Mouse (Mus musculus) erythroblast, embryonic 14.5 days (primary cell): ENCODE measurements at regions not wholly inside any gene's neighbourhood (a gene's known extent, or its start where the extent isn't known, plus 50 kb on each side); places are given as distances from the start of the nearest gene placed in this dataset.
A peak's percentile ranks its signal among the peaks of the same experiment; 100 is the strongest.

Source experiments
- H3K27me3 ChIP-seq: 2 replicates; pipeline ENCODE4 v1.6.1; 2012; ENCODE audit warnings: inconsistent platforms; ENCODE audit not compliant: control insufficient read depth
- H3K36me3 ChIP-seq: 2 replicates; pipeline ENCODE4 v1.6.1; 2012; ENCODE audit warnings: mild to moderate bottlenecking, inconsistent platforms; ENCODE audit not compliant: control insufficient read depth
- H3K4me1 ChIP-seq: 2 replicates; pipeline ENCODE4 v1.6.1; 2012; ENCODE audit warnings: inconsistent platforms; ENCODE audit not compliant: control insufficient read depth
- H3K4me3 ChIP-seq: replicated peaks from 2 replicates; pipeline ENCODE3; 2012; ENCODE audit warnings: moderate library complexity, mild to moderate bottlenecking, inconsistent platforms
- H3K9me3 ChIP-seq: 2 replicates; pipeline ENCODE4 v1.6.1; 2012; ENCODE audit warnings: low read length, inconsistent platforms, mixed read lengths; ENCODE audit not compliant: control insufficient read depth
- GATA1 ChIP-seq: IDR thresholded peaks from 2 replicates; pipeline ENCODE4 v1.6.1; 2012; ENCODE audit warnings: low read length, inconsistent platforms, mixed read lengths
- TAL1 ChIP-seq: IDR thresholded peaks from 3 replicates; pipeline ENCODE4 v1.6.1; 2012; ENCODE audit warnings: low read length, inconsistent platforms, mixed read lengths

GRCm38 (mm10) chr13:99121096-99121495 lies 63.5 kb upstream of the Zfp366 start:
- H3K9me3 ChIP-seq = no peaks in the 10 kb centered on the region
- no peak overlapping the region for H3K4me3 ChIP-seq
- H3K27me3 ChIP-seq = 0 out of 2 replicates have a peak, but pooled peaks cover 3% of the 10 kb centered on the region
- TF ChIP-seq GATA1 = no peak
- no peak for TF ChIP-seq TAL1
- peaks cover 27% of the 10 kb centered on the region for H3K4me1 ChIP-seq
- no peaks in the 10 kb centered on the region for H3K36me3 ChIP-seq

GRCm38 (mm10) chr13:99119941-99120340 lies 64.7 kb upstream of the Zfp366 start:
- Histone ChIP-seq H3K27me3 (0 out of 2 replicates have a peak, but pooled peaks cover 3% of the 10 kb centered on the region), H3K4me1 (peaks cover 29% of the 10 kb centered on the region), H3K9me3 (no peaks in the 10 kb centered on the region), H3K4me3 (no peak overlapping the region), H3K36me3 (no peaks in the 10 kb centered on the region)
- TF ChIP-seq TAL1 (no peak), GATA1 (no peak)

GRCm38 (mm10) chr13:99118901-99119300 lies 65.7 kb upstream of the Zfp366 start:
- no peak for TF ChIP-seq TAL1
- TF ChIP-seq GATA1 = no peak
- H3K4me3 ChIP-seq = no peak overlapping the region
- H3K9me3 ChIP-seq = no peaks in the 10 kb centered on the region
- H3K36me3 ChIP-seq = no peaks in the 10 kb centered on the region
- H3K27me3 ChIP-seq = no peaks in the 10 kb centered on the region
- peaks cover 21% of the 10 kb centered on the region for H3K4me1 ChIP-seq

GRCm38 (mm10) chr13:99115541-99115940 lies 69.1 kb upstream of the Zfp366 start:
- H3K36me3 ChIP-seq = no peaks in the 10 kb centered on the region
- H3K4me3 ChIP-seq = no peak overlapping the region
- no peaks in the 10 kb centered on the region for H3K9me3 ChIP-seq
- no peaks in the 10 kb centered on the region for H3K27me3 ChIP-seq
- TF ChIP-seq TAL1 = no peak
- TF ChIP-seq GATA1 = no peak
- peaks cover 38% of the 10 kb centered on the region for H3K4me1 ChIP-seq

- Histone ChIP-seq H3K4me1 (peaks cover 48% of the 10 kb centered on the region), H3K4me3 (no peak overlapping the region), H3K9me3 (no peaks in the 10 kb centered on the region), H3K27me3 (no peaks in the 10 kb centered on the region), H3K36me3 (no peaks in the 10 kb centered on the region)
- TF ChIP-seq GATA1 (no peak), TAL1 (no peak)
Measured at GRCm38 (mm10) chr13:99114565-99114964, 70.1 kb upstream of the Zfp366 start.

- Histone ChIP-seq H3K9me3 (no peaks in the 10 kb centered on the region), H3K36me3 (no peaks in the 10 kb centered on the region; the same call in 1 of the 2 replicates), H3K4me3 (no peak overlapping the region), H3K27me3 (no peaks in the 10 kb centered on the region), H3K4me1 (peaks cover 73% of the 10 kb centered on the region)
- TF ChIP-seq GATA1 (peak; percentile 95), TAL1 (no peak)
Measured at GRCm38 (mm10) chr13:99111736-99112386, 72.8 kb upstream of the Zfp366 start.

GRCm38 (mm10) chr13:99107983-99108382 lies 76.6 kb upstream of the Zfp366 start:
- Histone ChIP-seq H3K4me3 (peak overlapping the region; percentile 56), H3K9me3 (no peaks in the 10 kb centered on the region), H3K4me1 (peaks cover 87% of the 10 kb centered on the region), H3K27me3 (no peaks in the 10 kb centered on the region), H3K36me3 (no peaks in the 10 kb centered on the region; the same call in 1 of the 2 replicates)
- peak; percentile 98 for TF ChIP-seq GATA1
- peak; percentile 91 for TF ChIP-seq TAL1

GRCm38 (mm10) chr13:99102089-99102681 lies 82.4 kb upstream of the Zfp366 start:
- Histone ChIP-seq H3K9me3 (no peaks in the 10 kb centered on the region), H3K36me3 (no peaks in the 10 kb centered on the region; the same call in 1 of the 2 replicates), H3K4me3 (no peak overlapping the region), H3K4me1 (peaks cover 77% of the 10 kb centered on the region), H3K27me3 (peaks cover 7% of the 10 kb centered on the region)
- TF ChIP-seq GATA1 (no peak), TAL1 (no peak)

- H3K4me3 ChIP-seq = peak overlapping the region; percentile 55
- peaks cover 65% of the 10 kb centered on the region for H3K4me1 ChIP-seq
- H3K36me3 ChIP-seq = no peaks in the 10 kb centered on the region
Measured at GRCm38 (mm10) chr13:99100430-99101409, 83.9 kb upstream of the Zfp366 start.

More at GRCm38 (mm10) chr13:99100430-99101409, 83.9 kb upstream of the Zfp366 start:
- TF ChIP-seq GATA1 = no peak
- TF ChIP-seq TAL1 = no peak
- Histone ChIP-seq H3K27me3 (peaks cover 7% of the 10 kb centered on the region), H3K9me3 (no peaks in the 10 kb centered on the region)
